Mouse (Mus musculus): ENCODE results near the gene Gm10037. TPM values are rescaled to one million over a fixed set of nuclear protein-coding genes. Genes with fewer than 3 reads are reported as not detected.
"Not testable (repeated sequence)": the region's sequence is repeated elsewhere in the genome, so short reads cannot be mapped to it uniquely, and the experiment has no call there.

Gm10037 gene
- polyA plus RNA-seq (2015; fragmentation: Nextera tagmentation; extraction: Ambion mirVana): 7.4 and 7.7 TPM in 2 replicates

- peak within 1 kb of the TSS; percentile 53 for H3K4me3 ChIP-seq
- H3K27ac ChIP-seq: 0 out of 2 replicates have a peak within 1 kb of the TSS, but pooled peaks have one; percentile 1
- peaks cover 12% of the 10 kb centered on the region for H3K36me3 ChIP-seq
- 0 out of 2 replicates have a peak, but pooled peaks cover 6% of the 10 kb centered on the region for H3K4me1 ChIP-seq (replicated peaks)
- WGBS: 7% methylated on average over 14 of the region's 14 CpGs
- 0 out of 2 replicates have a peak, but pooled peaks cover 8% of the 10 kb centered on the region for H3K9me3 ChIP-seq
- H3K4me2 ChIP-seq: peak within 1 kb of the TSS; percentile 66
- peak within 1 kb of the TSS; percentile 75 for H3K9ac ChIP-seq
- peak; percentile 78 for ATAC-seq (ENCODE audit: low FRiP score)
- H3K27me3 ChIP-seq: no peaks in the 10 kb centered on the region
Measured at GRCm38 (mm10) chr13:67830911-67831336, at the start of gene Gm10037. Gene Gm10037 (plus strand): TSS chr13:67831106.

- no peak overlapping the region for H3K4me2 ChIP-seq
- WGBS: 97% methylated on average over 10 of the region's 10 CpGs
- 0 out of 2 replicates have a peak, but pooled peaks cover 10% of the 10 kb centered on the region for H3K9me3 ChIP-seq
- H3K36me3 ChIP-seq: peaks cover 16% of the 10 kb centered on the region
- no peak for ATAC-seq (ENCODE audit: low FRiP score)
- no peak overlapping the region for H3K27ac ChIP-seq
- H3K27me3 ChIP-seq: no peaks in the 10 kb centered on the region
- H3K4me3 ChIP-seq: no peak overlapping the region
- H3K9ac ChIP-seq: no peak overlapping the region
- no peaks in the 10 kb centered on the region for H3K4me1 ChIP-seq (replicated peaks)
Measured at GRCm38 (mm10) chr13:67791921-67792455, 38.9 kb upstream of the Gm10037 start.

GRCm38 (mm10) chr13:67798618-67799017 is 32.3 kb upstream of the Gm10037 start:
- no peak for ATAC-seq (ENCODE audit: low FRiP score)
- Histone ChIP-seq H3K27ac (no peak overlapping the region), H3K36me3 (no peaks in the 10 kb centered on the region), H3K4me2 (no peak overlapping the region), H3K9ac (no peak overlapping the region), H3K9me3 (no peaks in the 10 kb centered on the region), H3K4me1 (replicated peaks) (no peaks in the 10 kb centered on the region), H3K4me3 (no peak overlapping the region), H3K27me3 (no peaks in the 10 kb centered on the region)
- 64% methylated on average over 3 of the region's 3 CpGs for WGBS

GRCm38 (mm10) chr13:67799151-67799550 is 31.8 kb upstream of the Gm10037 start:
- H3K9me3 ChIP-seq; H3K4me1 ChIP-seq (replicated peaks); H3K27ac ChIP-seq; H3K9ac ChIP-seq; H3K4me3 ChIP-seq; H3K27me3 ChIP-seq; H3K4me2 ChIP-seq; H3K36me3 ChIP-seq; ATAC-seq (ENCODE audit: low FRiP score): not testable (repeated sequence)
- 85% methylated on average over 3 of the region's 3 CpGs for WGBS

GRCm38 (mm10) chr13:67811651-67812210 is 19.2 kb upstream of the Gm10037 start:
- no peaks in the 10 kb centered on the region for H3K27me3 ChIP-seq
- ATAC-seq (ENCODE audit: low FRiP score): no peak
- no peak overlapping the region for H3K27ac ChIP-seq
- H3K4me3 ChIP-seq: no peak overlapping the region
- H3K9ac ChIP-seq: no peak overlapping the region
- H3K36me3 ChIP-seq: peaks cover 5% of the 10 kb centered on the region
- H3K9me3 ChIP-seq: peaks cover 5% of the 10 kb centered on the region; the same call in 1 of the 2 replicates
- H3K4me2 ChIP-seq: no peak overlapping the region
- H3K4me1 ChIP-seq (replicated peaks): peaks cover 3% of the 10 kb centered on the region
- 73% methylated on average over 1 of the region's 1 CpGs for WGBS

GRCm38 (mm10) chr13:67812961-67813709 is 17.8 kb upstream of the Gm10037 start:
- Histone ChIP-seq H3K36me3 (peaks cover 11% of the 10 kb centered on the region), H3K4me3 (peak overlapping the region; percentile 85), H3K9ac (no peak overlapping the region; the same call in 1 of the 2 replicates), H3K9me3 (peaks cover 11% of the 10 kb centered on the region), H3K27me3 (no peaks in the 10 kb centered on the region), H3K27ac (peak overlapping the region; percentile 88; the same call in 1 of the 2 replicates), H3K4me1 (replicated peaks) (peaks cover 3% of the 10 kb centered on the region), H3K4me2 (peak overlapping the region; percentile 69)
- WGBS: 78% methylated on average over 8 of the region's 8 CpGs
- ATAC-seq (ENCODE audit: low FRiP score): no peak; the same call in 1 of the 2 replicates

GRCm38 (mm10) chr13:67813710-67814660 is 16.9 kb upstream of the Gm10037 start, which contains the start of gene Zfp273:
Gene Zfp273 (plus strand): TSS chr13:67813740.
- Histone ChIP-seq H3K4me2 (peak within 1 kb of the TSS; percentile 69), H3K27ac (peak within 1 kb of the TSS; percentile 88), H3K9ac (peak within 1 kb of the TSS; percentile 84), H3K4me3 (peak within 1 kb of the TSS; percentile 85), H3K27me3 (no peaks in the 10 kb centered on the region), H3K9me3 (peaks cover 18% of the 10 kb centered on the region), H3K4me1 (replicated peaks) (peaks cover 3% of the 10 kb centered on the region), H3K36me3 (peaks cover 19% of the 10 kb centered on the region)
- 6% methylated on average over 31 of the region's 31 CpGs for WGBS
- ATAC-seq (ENCODE audit: low FRiP score): peak; percentile 96

- WGBS: 90% methylated on average over 1 of the region's 1 CpGs
- H3K27ac ChIP-seq: no peak overlapping the region
- peaks cover 3% of the 10 kb centered on the region for H3K4me1 ChIP-seq (replicated peaks)
- H3K9ac ChIP-seq: no peak overlapping the region
- no peaks in the 10 kb centered on the region for H3K27me3 ChIP-seq
- peaks cover 33% of the 10 kb centered on the region for H3K9me3 ChIP-seq
- H3K4me2 ChIP-seq: no peak overlapping the region
- H3K4me3 ChIP-seq: no peak overlapping the region
- ATAC-seq (ENCODE audit: low FRiP score): no peak
- peaks cover 51% of the 10 kb centered on the region for H3K36me3 ChIP-seq
Measured at GRCm38 (mm10) chr13:67818636-67819035, 12.3 kb upstream of the Gm10037 start.

- H3K4me1 ChIP-seq (replicated peaks); H3K9ac ChIP-seq: not testable (repeated sequence)
- 0 out of 2 replicates have a peak, but pooled peaks have one; percentile 29 for ATAC-seq (ENCODE audit: low FRiP score)
Measured at GRCm38 (mm10) chr13:67833137-67833536, 2.2 kb downstream of the Gm10037 start.

GRCm38 (mm10) chr13:67843775-67844118 is 12.8 kb downstream of the Gm10037 start:
- Histone ChIP-seq H3K4me1 (replicated peaks) (peaks cover 11% of the 10 kb centered on the region), H3K9ac (peak overlapping the region; percentile 68; the same call in 1 of the 2 replicates), H3K36me3 (no peaks in the 10 kb centered on the region), H3K27me3 (no peaks in the 10 kb centered on the region), H3K9me3 (no peaks in the 10 kb centered on the region), H3K27ac (peak overlapping the region; percentile 66; the same call in 1 of the 2 replicates), H3K4me2 (peak overlapping the region; percentile 57), H3K4me3 (peak overlapping the region; percentile 43)
- WGBS: 37% methylated on average over 6 of the region's 6 CpGs
- ATAC-seq (ENCODE audit: low FRiP score): peak; percentile 64; the same call in 1 of the 2 replicates

More at GRCm38 (mm10) chr13:67833137-67833536, 2.2 kb downstream of the Gm10037 start:
- H3K9me3 ChIP-seq, H3K36me3 ChIP-seq, H3K4me3 ChIP-seq, H3K27me3 ChIP-seq, H3K4me2 ChIP-seq, H3K27ac ChIP-seq: not testable (repeated sequence)

GRCm38 (mm10) chr13:67844119-67844852 is 13.4 kb downstream of the Gm10037 start:
- ATAC-seq (ENCODE audit: low FRiP score): peak; percentile 89
- Histone ChIP-seq H3K27ac (peak overlapping the region; percentile 66; the same call in 1 of the 2 replicates), H3K36me3 (no peaks in the 10 kb centered on the region), H3K9ac (peak overlapping the region; percentile 68), H3K4me2 (peak overlapping the region; percentile 57), H3K9me3 (no peaks in the 10 kb centered on the region), H3K27me3 (no peaks in the 10 kb centered on the region), H3K4me3 (peak overlapping the region; percentile 43), H3K4me1 (replicated peaks) (peaks cover 11% of the 10 kb centered on the region)
- WGBS: 0% methylated on average over 15 of the region's 19 CpGs
